Mouse (Mus musculus): ENCODE results near the gene Abca4. TPM values are rescaled to one million over a fixed set of nuclear protein-coding genes. Genes with fewer than 3 reads are reported as not detected.

The Abca4 gene
- polyA plus RNA-seq, 1 experiment: 2.2 TPM

DNA sequence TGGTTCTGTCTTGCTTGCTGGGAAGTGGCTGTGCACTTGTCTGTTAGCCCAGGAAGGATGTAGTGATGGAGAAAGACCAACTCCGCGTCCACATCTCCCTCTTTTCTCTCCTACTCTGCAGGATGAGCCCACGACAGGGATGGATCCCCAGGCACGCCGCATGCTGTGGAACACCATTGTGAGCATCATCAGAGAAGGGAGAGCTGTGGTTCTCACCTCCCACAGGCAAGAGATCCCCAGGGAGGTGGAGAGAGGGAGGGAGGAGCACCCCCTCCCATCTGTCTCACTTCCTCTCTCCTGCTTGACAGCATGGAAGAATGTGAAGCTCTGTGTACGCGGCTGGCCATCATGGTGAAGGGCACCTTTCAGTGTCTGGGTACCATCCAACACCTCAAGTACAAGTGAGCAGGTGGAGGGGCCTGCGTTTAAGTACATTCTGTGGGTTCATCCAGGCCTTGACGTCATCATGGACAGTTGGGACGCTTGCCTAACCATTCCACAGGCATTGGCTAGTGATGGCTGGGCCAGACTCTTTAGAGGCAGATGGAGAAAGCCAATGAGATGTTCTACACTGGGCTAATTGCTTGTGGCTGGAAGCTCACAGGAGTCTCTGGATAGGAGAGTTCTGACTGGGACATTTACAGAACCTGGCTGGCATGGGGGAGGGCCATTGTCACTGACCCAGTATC is 126.5 kb downstream of the Abca4 start:
- no peak for DNase-seq (ENCODE audit: low read depth)

GRCm38 (mm10) chr3:122173526-122174150 is 129.4 kb downstream of the Abca4 start:
- no peak for DNase-seq (ENCODE audit: low read depth)

DNA sequence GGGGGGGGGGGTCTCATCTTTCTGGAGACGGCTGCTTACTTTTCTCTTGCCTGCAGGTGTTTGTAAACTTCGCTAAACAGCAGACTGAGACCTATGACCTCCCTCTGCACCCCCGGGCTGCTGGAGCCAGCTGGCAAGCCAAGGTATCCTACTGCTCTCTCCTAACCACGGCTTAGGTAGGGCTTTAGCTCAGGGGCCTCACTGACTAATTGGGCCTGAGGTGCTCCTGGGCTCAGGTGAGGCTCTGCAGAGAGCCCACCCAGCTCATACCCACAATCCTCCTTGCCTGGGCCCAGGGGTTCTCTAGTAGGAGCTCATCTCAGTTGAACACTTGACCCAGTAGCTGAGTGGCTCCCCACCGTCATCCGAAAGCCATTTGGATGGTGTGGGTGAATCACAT is 131.8 kb downstream of the Abca4 start:
- DNase-seq (ENCODE audit: low read depth): no peak

DNA sequence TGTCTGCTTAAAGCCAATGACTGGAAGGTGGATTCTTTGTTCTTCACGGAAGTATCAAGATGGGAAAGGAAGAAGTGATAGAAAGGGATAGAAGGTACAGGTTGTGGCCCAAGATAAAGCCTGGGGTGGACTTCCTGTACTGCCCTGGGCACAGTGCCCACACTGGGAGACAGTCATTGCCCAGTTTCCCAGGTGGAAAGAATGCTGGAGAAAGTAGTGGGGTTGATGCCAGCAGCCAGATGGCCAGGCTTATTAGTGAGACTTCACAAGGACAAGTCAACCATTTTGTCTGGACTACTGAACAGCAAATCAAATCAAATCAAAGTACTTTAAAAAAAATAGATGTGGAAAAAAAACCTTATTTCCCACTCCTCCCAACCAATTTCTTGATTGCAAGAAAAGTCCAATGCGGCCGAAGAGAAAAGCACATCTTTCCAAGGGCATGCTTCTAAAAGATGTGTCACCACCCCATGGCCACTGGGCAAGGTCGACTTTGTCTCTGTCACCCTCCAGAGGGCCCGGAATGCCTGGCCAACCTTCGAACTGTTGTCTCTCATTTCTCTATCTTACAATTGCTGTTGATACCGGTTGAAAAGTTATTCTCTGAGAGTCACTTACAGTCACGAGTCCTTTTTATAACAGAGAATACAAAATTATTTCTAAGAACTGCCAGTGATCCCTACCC is 132.6 kb downstream of the Abca4 start:
- no peak for DNase-seq (ENCODE audit: low read depth)

- DNase-seq (ENCODE audit: low read depth): no peak
Observed at GRCm38 (mm10) chr3:122184109-122184508, 139.9 kb downstream of the Abca4 start.

- no peak for DNase-seq (ENCODE audit: low read depth)
Observed at GRCm38 (mm10) chr3:122186975-122187374, 142.7 kb downstream of the Abca4 start.

DNA sequence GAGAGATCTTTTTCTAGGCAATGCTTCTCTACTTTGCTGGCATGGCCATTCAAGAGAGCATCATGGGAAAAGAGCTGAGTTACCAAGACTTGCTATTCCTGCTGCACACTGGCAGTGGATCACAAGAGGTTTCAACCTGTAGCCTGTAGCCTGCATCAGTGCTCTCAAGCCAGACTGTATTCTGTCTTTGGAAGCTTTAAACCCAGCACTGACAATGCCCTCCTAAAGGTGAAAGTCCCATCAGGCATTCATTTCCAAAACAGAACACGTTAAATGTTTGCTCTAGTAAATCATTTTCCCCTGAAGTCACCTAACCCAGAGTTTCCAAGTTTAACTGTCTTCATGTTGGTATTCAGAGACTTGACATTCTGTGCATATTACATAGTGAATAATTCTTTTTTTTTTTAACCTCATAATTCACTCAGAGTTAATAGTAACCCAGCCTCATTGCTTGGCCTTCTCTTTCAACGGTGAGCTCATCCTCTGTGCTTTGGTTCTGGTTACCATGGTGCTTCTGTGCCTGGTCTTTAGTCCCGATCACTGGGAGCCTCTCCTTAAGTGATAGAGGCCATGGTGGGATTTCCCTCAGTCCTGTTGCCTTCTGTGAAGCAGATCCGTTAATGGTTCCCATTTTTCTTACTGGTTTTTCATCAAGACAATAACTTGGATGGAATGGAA is 152.5 kb downstream of the Abca4 start:
- no peak for DNase-seq (ENCODE audit: low read depth)

DNA sequence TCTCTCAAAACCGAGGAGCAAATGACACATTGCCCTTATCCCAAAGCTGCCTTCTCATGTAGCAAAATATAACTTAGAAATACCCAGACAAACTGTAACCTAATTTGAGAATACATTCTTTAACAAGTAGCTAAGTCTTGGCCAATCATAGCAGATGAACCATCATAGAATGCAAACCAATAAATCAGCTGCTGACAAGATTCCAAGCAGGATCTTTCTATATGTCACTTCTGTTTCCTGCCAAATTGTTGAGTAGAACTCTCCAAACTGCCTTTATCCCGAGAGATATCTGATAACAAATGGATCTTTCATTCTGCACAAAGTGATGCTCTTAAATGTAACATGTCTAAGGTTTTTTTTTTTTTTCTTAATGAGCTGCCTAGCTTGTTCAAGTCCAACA is 154.3 kb downstream of the Abca4 start:
- no peak for DNase-seq (ENCODE audit: low read depth)

DNA sequence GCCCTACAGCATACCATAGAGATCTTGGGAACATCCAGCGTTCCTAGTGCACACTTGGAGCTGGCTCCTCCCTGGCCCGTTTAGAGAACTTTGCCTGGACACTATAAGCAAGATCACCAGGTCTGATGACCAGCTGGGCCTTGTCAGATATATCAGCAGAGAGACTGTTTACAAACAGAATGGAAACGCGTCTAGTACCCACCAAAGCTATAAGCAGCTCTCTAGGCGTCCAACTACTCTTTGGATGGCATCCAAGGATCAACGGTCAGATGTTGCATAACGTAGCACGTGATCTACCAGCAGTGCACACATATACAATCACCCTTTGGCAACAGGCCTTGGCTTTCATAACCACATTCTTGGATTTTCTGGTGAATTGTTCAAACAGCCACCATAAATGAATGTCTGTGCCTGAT is 154.7 kb downstream of the Abca4 start:
- DNase-seq (ENCODE audit: low read depth): no peak

DNA sequence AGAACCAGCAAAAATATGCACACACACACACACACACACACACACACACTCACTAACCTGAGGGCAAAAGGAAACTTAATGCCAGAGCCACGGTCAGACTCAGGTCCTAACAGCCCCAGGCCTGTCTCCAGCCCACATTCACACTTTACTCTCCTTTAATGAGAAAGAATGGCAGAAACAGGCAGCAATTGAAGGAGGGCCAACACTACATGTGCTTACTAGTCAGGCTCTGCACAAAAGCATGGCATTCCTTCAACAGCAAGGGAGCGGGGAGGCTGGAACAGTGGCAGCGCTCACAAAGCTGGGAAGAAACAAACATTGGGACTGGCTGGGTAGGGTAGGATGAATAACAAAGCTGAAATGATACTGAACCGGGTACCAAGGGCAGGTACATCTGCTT is 155.4 kb downstream of the Abca4 start:
- DNase-seq (ENCODE audit: low read depth): no peak

DNA sequence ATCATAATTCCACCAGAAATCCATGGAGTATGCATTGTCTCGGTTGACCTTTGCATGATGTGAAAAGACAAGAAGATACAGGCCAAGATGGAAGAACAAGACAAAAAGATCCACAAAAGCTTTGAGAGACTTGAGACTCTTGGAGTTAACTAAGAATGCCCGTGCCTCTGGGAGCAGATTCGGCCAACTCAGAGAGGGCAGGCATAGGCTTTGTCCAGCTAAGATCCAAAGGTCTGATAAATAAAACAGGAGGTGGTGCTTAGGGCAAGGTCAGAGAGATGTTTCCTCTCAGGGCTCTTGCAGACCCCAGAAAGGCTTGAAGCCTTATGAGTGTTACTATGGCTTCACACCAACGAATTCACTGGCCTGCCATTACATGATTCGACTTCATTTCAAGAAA is 155.8 kb downstream of the Abca4 start:
- DNase-seq (ENCODE audit: low read depth): no peak

DNA sequence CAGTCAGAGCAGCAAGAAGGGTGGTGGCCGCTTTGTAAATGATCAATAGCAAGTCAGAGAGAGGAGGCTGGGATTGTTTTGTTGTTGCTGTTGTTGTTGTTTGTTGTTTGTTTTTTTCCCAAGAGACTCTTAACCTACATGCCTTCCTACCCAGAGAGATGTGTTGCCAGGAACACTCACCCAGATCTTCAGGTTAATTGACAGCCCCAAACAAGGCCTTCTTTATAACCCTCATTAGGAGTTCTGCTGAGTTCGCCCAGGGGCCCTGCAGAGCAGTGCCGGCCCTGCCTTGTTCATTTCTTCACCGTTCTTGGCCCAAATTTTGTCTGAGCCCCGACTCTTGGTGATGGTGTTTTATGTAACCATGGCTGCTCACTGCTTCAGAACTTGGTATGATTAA is 156.2 kb downstream of the Abca4 start:
- no peak for DNase-seq (ENCODE audit: low read depth)

GRCm38 (mm10) chr3:122202307-122202732 is 158.1 kb downstream of the Abca4 start:
- peak; percentile 89 for DNase-seq (ENCODE audit: low read depth)

GRCm38 (mm10) chr3:122203675-122204329 is 159.6 kb downstream of the Abca4 start:
- no peak for DNase-seq (ENCODE audit: low read depth)

DNA sequence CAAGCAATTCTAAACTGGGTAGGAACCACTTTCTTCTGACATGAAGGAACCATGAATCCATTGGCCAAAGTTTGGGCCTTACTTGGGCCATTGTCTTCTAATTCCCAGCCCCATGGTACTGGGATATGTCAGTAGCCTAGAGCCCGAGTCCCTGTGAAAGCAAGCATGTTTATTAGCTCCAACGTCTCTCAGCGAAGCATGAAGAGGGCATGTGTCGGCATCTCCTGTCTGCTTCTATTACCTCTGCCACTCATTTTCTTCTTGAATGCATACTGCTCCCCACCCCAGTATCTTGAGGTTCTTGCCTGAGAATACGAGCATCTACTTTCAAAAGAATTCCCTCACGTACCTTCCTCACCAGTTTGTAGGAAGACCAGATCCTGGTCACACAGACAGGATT is 161.5 kb downstream of the Abca4 start:
- no peak for DNase-seq (ENCODE audit: low read depth)

DNA sequence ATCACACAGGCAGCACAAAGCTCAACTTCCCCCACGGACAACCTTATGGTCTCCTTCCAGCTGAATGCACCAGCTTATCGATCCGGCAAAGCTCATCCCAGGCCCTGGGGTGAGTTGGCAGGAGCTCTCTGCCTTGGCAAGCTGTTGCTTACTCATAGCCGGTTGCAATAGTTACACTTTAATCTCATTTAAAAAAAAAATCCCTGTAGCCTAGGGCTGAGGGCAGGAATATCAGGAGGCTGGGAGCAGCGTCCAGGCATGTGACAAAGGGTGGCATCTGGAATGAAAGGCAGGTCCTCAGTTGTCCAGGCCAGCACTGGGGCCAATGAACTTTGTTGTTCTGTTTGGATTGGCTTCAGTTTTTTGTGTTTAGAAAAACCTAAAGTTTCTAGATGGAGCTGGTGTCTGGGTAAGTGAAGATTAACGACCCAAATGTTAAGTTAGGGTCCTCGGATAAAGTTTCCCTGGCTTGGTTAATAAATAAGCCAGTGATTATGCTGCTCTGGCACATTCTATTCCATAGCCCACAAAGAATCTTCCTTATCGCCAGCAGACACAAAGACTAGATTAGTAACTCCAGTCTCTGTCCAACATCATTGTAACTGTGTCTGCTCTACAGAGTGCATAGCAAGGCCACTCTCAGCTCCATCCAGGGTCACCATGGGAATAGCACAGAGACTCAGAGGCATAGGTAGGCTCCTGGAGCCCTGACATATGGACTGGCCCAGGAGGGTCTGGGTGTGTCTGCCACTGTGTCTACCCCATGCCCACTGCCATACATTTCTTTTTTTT is 162.2 kb downstream of the Abca4 start:
- DNase-seq (ENCODE audit: low read depth): no peak

GRCm38 (mm10) chr3:122207766-122208165 is 163.5 kb downstream of the Abca4 start:
- DNase-seq (ENCODE audit: low read depth): no peak

DNA sequence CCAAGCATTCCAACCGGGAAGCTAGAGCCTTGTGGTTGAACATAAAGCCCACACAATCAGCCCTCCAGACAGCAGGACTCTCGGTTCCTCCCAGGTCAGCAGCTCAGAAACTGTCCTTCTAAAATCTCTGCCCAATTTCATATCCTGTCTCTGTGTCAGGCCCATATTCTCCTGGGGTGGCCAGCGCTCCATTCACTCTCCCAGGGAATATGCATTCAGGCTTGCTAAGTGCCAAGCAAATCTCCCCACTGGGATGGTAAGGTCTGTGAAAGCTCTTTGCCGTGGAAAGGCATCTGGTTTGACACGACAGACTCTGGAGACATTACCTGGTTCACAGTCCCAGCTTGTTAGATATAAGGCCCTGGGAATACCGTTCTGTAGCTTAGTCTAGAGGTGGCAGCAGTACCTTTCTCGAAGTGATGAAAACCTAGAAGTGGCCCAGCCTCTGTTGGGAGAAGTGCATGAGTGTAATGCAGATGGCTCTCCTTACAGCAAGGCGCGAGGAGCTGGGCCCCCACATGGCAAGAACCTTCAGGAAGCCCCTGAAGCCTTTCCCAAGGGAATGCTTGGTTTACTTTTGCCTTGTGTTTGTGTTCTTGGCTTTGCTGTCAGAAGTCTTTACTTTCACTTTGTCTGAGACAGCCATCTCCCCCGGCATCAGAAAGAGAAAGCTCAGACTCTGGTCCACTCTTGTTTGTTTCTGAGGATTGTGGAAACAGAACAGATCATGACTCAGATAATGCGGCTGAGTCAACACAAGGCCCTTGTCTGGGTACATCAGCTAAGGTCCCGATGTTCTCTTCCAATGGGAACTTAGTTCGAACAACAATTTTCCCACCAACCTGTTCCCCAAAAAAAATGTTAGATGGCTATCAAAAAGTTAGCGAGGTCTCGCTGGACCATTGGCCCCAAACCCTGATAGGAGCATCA is 164.3 kb downstream of the Abca4 start:
- no peak for DNase-seq (ENCODE audit: low read depth)

- DNase-seq (ENCODE audit: low read depth): no peak
Observed at GRCm38 (mm10) chr3:122209511-122209910, 165.3 kb downstream of the Abca4 start.

- no peak for DNase-seq (ENCODE audit: low read depth)
Observed at GRCm38 (mm10) chr3:122210434-122210833, 166.2 kb downstream of the Abca4 start.

Data from gonadal fat pad, adult 2 months (tissue).